Mouse (Mus musculus) spleen, adult 2 months (tissue): ENCODE results near the gene Hydin. TPM values are rescaled to one million over a fixed set of nuclear protein-coding genes. Genes with fewer than 3 reads are reported as not detected.

Source experiments
- DNase-seq, 2 experiments: peaks; one replicate each; pipeline versions ENCODE4 v3.0.0 to v3.0.0-alpha.2; 2012 to 2021; ENCODE audit warnings: low spot score in 2 of 2, low read depth in 1 of 2
- H3K27ac ChIP-seq: fragments of 200-500 bp; 2 replicates; pipeline ENCODE4 v1.5.1; 2012; ENCODE audit warnings: low read length, inconsistent platforms; ENCODE audit not compliant: insufficient read depth
- H3K27me3 ChIP-seq: fragments of 200-500 bp; 2 replicates; pipeline ENCODE4 v1.6.1; 2012; ENCODE audit warnings: mild to moderate bottlenecking, moderate library complexity, low read length, inconsistent platforms; ENCODE audit not compliant: control insufficient read depth, insufficient read depth
- H3K36me3 ChIP-seq: fragments of 200-500 bp; 2 replicates; pipeline ENCODE4 v1.6.1; 2012; ENCODE audit warnings: mild to moderate bottlenecking, low read length, inconsistent platforms; ENCODE audit not compliant: control insufficient read depth, insufficient read depth
- H3K4me1 ChIP-seq: fragments of 200-500 bp; 2 replicates; pipeline ENCODE4 v1.6.1; 2011; ENCODE audit warnings: inconsistent platforms; ENCODE audit not compliant: control insufficient read depth, insufficient read depth, insufficient read length
- H3K4me3 ChIP-seq: fragments of 200-500 bp; 2 replicates; pipeline ENCODE4 v1.5.1; 2011; ENCODE audit warnings: mild to moderate bottlenecking, inconsistent platforms; ENCODE audit not compliant: insufficient read depth, insufficient read length; ENCODE audit errors: extremely low read depth
- CTCF ChIP-seq: fragments of 200-500 bp; IDR thresholded peaks from 2 replicates; pipeline ENCODE4 v1.5.1; 2011; ENCODE audit warnings: mild to moderate bottlenecking, inconsistent platforms; ENCODE audit not compliant: insufficient read depth, insufficient read length, insufficient replicate concordance; ENCODE audit errors: extremely low read depth
- POLR2A ChIP-seq: fragments of 200-500 bp; IDR thresholded peaks from 2 replicates; pipeline ENCODE4 v1.6.1; 2011; ENCODE audit warnings: low read depth, low read length, inconsistent platforms
- WGBS: fragments of 180-500 bp; shearing (Covaris S2); methylation state at CpG from one replicate; pipeline ENCODE4 v1.1.7; 2018; 5-methylcytosine and 5-hydroxymethylcytosine counted together
- polyA plus RNA-seq: library from polyadenylated mRNA; depleted of rRNA; stranded (reverse); fragments of >200 nt; gene quantifications from 2 replicates; pipeline ENCODE4 v1.2.3, GENCODE M21; 2012

Hydin gene
- polyA plus RNA-seq, 1 experiment: 0.01 TPM

GRCm38 (mm10) chr8:110636182-110636581 is 369.4 kb downstream of the Hydin start:
- Histone ChIP-seq H3K4me1 (no peaks in the 10 kb centered on the region), H3K27ac (no peak overlapping the region), H3K4me3 (no peak overlapping the region), H3K36me3 (peaks cover 37% of the 10 kb centered on the region), H3K27me3 (no peaks in the 10 kb centered on the region)
- TF ChIP-seq POLR2A (no peak), CTCF (no peak)
- no peak for DNase-seq
- 98% methylated on average over 6 of the region's 6 CpGs for WGBS

- Histone ChIP-seq H3K36me3 (peaks cover 14% of the 10 kb centered on the region), H3K4me3 (no peak overlapping the region), H3K27me3 (no peaks in the 10 kb centered on the region), H3K27ac (no peak overlapping the region), H3K4me1 (no peaks in the 10 kb centered on the region)
- no peak for TF ChIP-seq POLR2A
- TF ChIP-seq CTCF: no peak
- no peak for DNase-seq
- WGBS: 93% methylated on average over 5 of the region's 5 CpGs
These were observed 375.6 kb downstream of the Hydin start for GRCm38 (mm10) chr8:110642331-110642730.

GRCm38 (mm10) chr8:110643177-110643576 is 376.4 kb downstream of the Hydin start:
- H3K27me3 ChIP-seq: no peaks in the 10 kb centered on the region
- TF ChIP-seq CTCF (no peak), POLR2A (no peak)
- H3K27ac ChIP-seq: no peak overlapping the region
- H3K4me1 ChIP-seq: no peaks in the 10 kb centered on the region
- no peak for DNase-seq
- 83% methylated on average over 4 of the region's 4 CpGs for WGBS
- no peak overlapping the region for H3K4me3 ChIP-seq
- H3K36me3 ChIP-seq: peaks cover 13% of the 10 kb centered on the region

- no peak for DNase-seq
- Histone ChIP-seq H3K4me3 (no peak overlapping the region), H3K4me1 (no peaks in the 10 kb centered on the region), H3K27me3 (no peaks in the 10 kb centered on the region), H3K36me3 (peaks cover 17% of the 10 kb centered on the region), H3K27ac (no peak overlapping the region)
- TF ChIP-seq CTCF (no peak), POLR2A (no peak)
- 86% methylated on average over 4 of the region's 4 CpGs for WGBS
These were observed 377.6 kb downstream of the Hydin start for GRCm38 (mm10) chr8:110644422-110644821.

GRCm38 (mm10) chr8:110644901-110645300 is 378.1 kb downstream of the Hydin start:
- H3K4me3 ChIP-seq: no peak overlapping the region
- no peak for TF ChIP-seq POLR2A
- TF ChIP-seq CTCF: no peak
- no peaks in the 10 kb centered on the region for H3K27me3 ChIP-seq
- no peak for DNase-seq
- peaks cover 17% of the 10 kb centered on the region for H3K36me3 ChIP-seq
- no peaks in the 10 kb centered on the region for H3K4me1 ChIP-seq
- 81% methylated on average over 2 of the region's 2 CpGs for WGBS
- H3K27ac ChIP-seq: no peak overlapping the region

GRCm38 (mm10) chr8:110645340-110645739 is 378.6 kb downstream of the Hydin start:
- no peaks in the 10 kb centered on the region for H3K4me1 ChIP-seq
- no peak overlapping the region for H3K27ac ChIP-seq
- no peak for DNase-seq

GRCm38 (mm10) chr8:110646064-110646463 is 379.3 kb downstream of the Hydin start:
- TF ChIP-seq CTCF: peak; percentile 45; the same call in 1 of the 2 replicates
- TF ChIP-seq POLR2A: no peak
- Histone ChIP-seq H3K36me3 (peaks cover 18% of the 10 kb centered on the region), H3K27ac (no peak overlapping the region), H3K4me1 (no peaks in the 10 kb centered on the region), H3K27me3 (no peaks in the 10 kb centered on the region), H3K4me3 (no peak overlapping the region)
- peak in 1 of 2 experiments; percentile 21 for DNase-seq
- 53% methylated on average over 6 of the region's 6 CpGs for WGBS

More at GRCm38 (mm10) chr8:110645340-110645739, 378.6 kb downstream of the Hydin start:
- TF ChIP-seq POLR2A: no peak
- TF ChIP-seq CTCF: no peak
- no peaks in the 10 kb centered on the region for H3K27me3 ChIP-seq
- peaks cover 14% of the 10 kb centered on the region for H3K36me3 ChIP-seq
- H3K4me3 ChIP-seq: no peak overlapping the region
- 88% methylated on average over 3 of the region's 3 CpGs for WGBS
